Mouse (Mus musculus) olfactory bulb, adult 2 months (tissue): ENCODE results near the gene Inka1.

ENCODE experiments used
- CTCF ChIP-seq: fragments of 200-500 bp; IDR thresholded peaks from 2 replicates; pipeline ENCODE4 v1.5.1; 2012; ENCODE audit warnings: low read depth, mild to moderate bottlenecking, low read length, moderate library complexity; ENCODE audit not compliant: insufficient read depth
- POLR2A ChIP-seq: fragments of 200-500 bp; IDR thresholded peaks from 2 replicates; pipeline ENCODE4 v1.6.1; 2012; ENCODE audit warnings: mild to moderate bottlenecking, low read depth, low read length, moderate library complexity; ENCODE audit not compliant: insufficient read depth

GRCm38 (mm10) chr9:107957141-107957540 lies 28.5 kb downstream of the Inka1 start:
- TF ChIP-seq CTCF (no peak), POLR2A (no peak)
